Mouse (Mus musculus) heart, postnatal 0 days (tissue): ENCODE data around the gene Ckmt2. TPM values are rescaled to one million over a fixed set of nuclear protein-coding genes. Genes with fewer than 3 reads are reported as not detected.
A peak's percentile ranks its signal among the peaks of the same experiment; 100 is the strongest.

Experiments used
- ATAC-seq: fragments of 200-750 bp; cut with Nextera tagmentation; 2 replicates; pipeline ENCODE4 v1.8.0; 2017; ENCODE audit warnings: low read depth, moderate number of reproducible peaks, moderate library complexity; ENCODE audit not compliant: insufficient read depth
- DNase-seq: peaks from one replicate; pipeline ENCODE4 v3.0.0-alpha.2; 2016; ENCODE audit warnings: low spot score
- H3K27ac ChIP-seq: fragments of 300-500 bp; sonication (generic); 2 replicates; pipeline ENCODE4 v1.5.1; 2014; ENCODE audit warnings: low read depth, mild to moderate bottlenecking
- H3K27me3 ChIP-seq: fragments of 300-500 bp; sonication (generic); 2 replicates; pipeline ENCODE4 v1.6.1; 2014; ENCODE audit warnings: low read length, mixed read lengths; ENCODE audit not compliant: control insufficient read depth, insufficient read depth
- H3K36me3 ChIP-seq: fragments of 300-500 bp; sonication (generic); replicated peaks from 2 replicates; pipeline ENCODE4 v1.6.1; 2014; ENCODE audit warnings: low read length, mixed read lengths; ENCODE audit not compliant: control insufficient read depth, insufficient read depth
- H3K4me1 ChIP-seq: fragments of 300-500 bp; sonication (generic); 2 replicates; pipeline ENCODE4 v1.6.1; 2014; ENCODE audit warnings: antibody characterized with exemption; ENCODE audit not compliant: control insufficient read depth, insufficient read depth
- H3K4me2 ChIP-seq: fragments of 300-500 bp; sonication (generic); 2 replicates; pipeline ENCODE4 v1.6.1; 2014; ENCODE audit warnings: low read depth, mild to moderate bottlenecking, low read length, moderate library complexity
- H3K4me3 ChIP-seq: fragments of 300-500 bp; sonication (generic); 2 replicates; pipeline ENCODE4 v1.5.1; 2014; ENCODE audit warnings: low read depth, low read length
- H3K9ac ChIP-seq: fragments of 300-500 bp; sonication (generic); replicated peaks from 2 replicates; pipeline ENCODE4 v1.6.1; 2014; ENCODE audit warnings: low read depth, low read length, mixed read lengths
- H3K9me3 ChIP-seq: fragments of 300-500 bp; sonication (generic); replicated peaks from 2 replicates; pipeline ENCODE4 v1.6.1; 2016; ENCODE audit warnings: low read length; ENCODE audit not compliant: control insufficient read depth
- CTCF ChIP-seq: IDR thresholded peaks from 2 replicates; pipeline ENCODE4 v1.5.1; 2016; ENCODE audit warnings: antibody characterized with exemption, control low read depth, low read depth
- EP300 ChIP-seq: IDR thresholded peaks from 2 replicates; pipeline ENCODE4 v1.6.1; 2016; ENCODE audit warnings: antibody characterized with exemption, low read depth
- WGBS: fragments of 180-500 bp; shearing (Covaris S2); extraction: QIAGEN DNeasy Blood & Tissue Kit; methylation state at CpG from one replicate; pipeline ENCODE4 v1.1.7; 2014; 5-methylcytosine and 5-hydroxymethylcytosine counted together
- polyA plus RNA-seq: library from polyadenylated mRNA; unstranded; fragments of >200 nt; fragmentation: Nextera tagmentation; extraction: Ambion mirVana; gene quantifications from 2 replicates; pipeline ENCODE4 v1.2.1, GENCODE M21; 2015
- total RNA-seq: library from RNA; depleted of rRNA; stranded (reverse); fragments of >200 nt; gene quantifications from 2 replicates; pipeline ENCODE4 v1.2.3, GENCODE M21; 2014; ENCODE audit warnings: low replicate concordance

Gene Ckmt2
- total and polyA plus RNA-seq, 2 experiments from 2014 or later: 421 to 571 TPM

GRCm38 (mm10) chr13:91826066-91826465 lies 50.6 kb downstream of the Ckmt2 start:
- H3K36me3 ChIP-seq: no peaks in the 10 kb centered on the region
- ATAC-seq: no peak
- DNase-seq: no peak
- H3K27me3 ChIP-seq: no peaks in the 10 kb centered on the region
- no peaks in the 10 kb centered on the region for H3K4me1 ChIP-seq
- no peak overlapping the region for H3K4me2 ChIP-seq
- no peak for TF ChIP-seq EP300
- TF ChIP-seq CTCF: no peak
- 90% methylated on average over 2 of the region's 2 CpGs for WGBS
- no peak overlapping the region for H3K27ac ChIP-seq
- H3K9me3 ChIP-seq: no peaks in the 10 kb centered on the region
- H3K9ac ChIP-seq: no peak overlapping the region
- no peak overlapping the region for H3K4me3 ChIP-seq

- DNase-seq (no peak), ATAC-seq (no peak)
- H3K27me3 ChIP-seq: no peaks in the 10 kb centered on the region
- no peak for TF ChIP-seq EP300
- TF ChIP-seq CTCF: no peak
- no peak overlapping the region for H3K9ac ChIP-seq
- H3K9me3 ChIP-seq: no peaks in the 10 kb centered on the region
- no peaks in the 10 kb centered on the region for H3K4me1 ChIP-seq
- H3K4me3 ChIP-seq: no peak overlapping the region
- H3K4me2 ChIP-seq: no peak overlapping the region
- no peak overlapping the region for H3K27ac ChIP-seq
- no peaks in the 10 kb centered on the region for H3K36me3 ChIP-seq
- WGBS: 71% methylated on average over 4 of the region's 4 CpGs
Observed at GRCm38 (mm10) chr13:91824845-91825550, 51.7 kb downstream of the Ckmt2 start.

GRCm38 (mm10) chr13:91823735-91824134 lies 53.0 kb downstream of the Ckmt2 start:
- DNase-seq: no peak
- Histone ChIP-seq H3K27ac (no peak overlapping the region), H3K4me2 (no peak overlapping the region), H3K4me3 (no peak overlapping the region), H3K36me3 (no peaks in the 10 kb centered on the region), H3K9ac (no peak overlapping the region), H3K4me1 (no peaks in the 10 kb centered on the region), H3K9me3 (no peaks in the 10 kb centered on the region), H3K27me3 (no peaks in the 10 kb centered on the region)
- no peak for TF ChIP-seq CTCF
- TF ChIP-seq EP300: no peak
- 74% methylated on average over 6 of the region's 6 CpGs for whole genome bisulfite sequencing
- ATAC-seq: no peak

GRCm38 (mm10) chr13:91814670-91815069 lies 62.0 kb downstream of the Ckmt2 start:
- Histone ChIP-seq H3K27me3 (no peaks in the 10 kb centered on the region), H3K36me3 (no peaks in the 10 kb centered on the region), H3K9me3 (no peaks in the 10 kb centered on the region; the same call in 1 of the 2 replicates), H3K27ac (no peak overlapping the region), H3K9ac (no peak overlapping the region), H3K4me2 (no peak overlapping the region), H3K4me3 (no peak overlapping the region), H3K4me1 (no peaks in the 10 kb centered on the region)
- ATAC-seq (no peak), DNase-seq (no peak)
- 77% methylated on average over 5 of the region's 5 CpGs for WGBS
- no peak for TF ChIP-seq CTCF
- no peak for TF ChIP-seq EP300

GRCm38 (mm10) chr13:91809476-91809875 lies 67.2 kb downstream of the Ckmt2 start:
- peak; percentile 51 for TF ChIP-seq CTCF
- no peak for TF ChIP-seq EP300
- Histone ChIP-seq H3K4me3 (no peak overlapping the region), H3K36me3 (peaks cover 15% of the 10 kb centered on the region), H3K4me2 (no peak overlapping the region), H3K9ac (no peak overlapping the region), H3K27me3 (no peaks in the 10 kb centered on the region), H3K27ac (no peak overlapping the region), H3K9me3 (no peaks in the 10 kb centered on the region; the same call in 1 of the 2 replicates), H3K4me1 (0 out of 2 replicates have a peak, but pooled peaks cover 6% of the 10 kb centered on the region)
- 35% methylated on average over 2 of the region's 2 CpGs for WGBS
- peak; percentile 44 for DNase-seq
- no peak for ATAC-seq
